Mouse (Mus musculus) stomach, embryonic 14.5 days (tissue): Measurements from ENCODE around the gene Ubqln3. TPM values are rescaled to one million over a fixed set of nuclear protein-coding genes. Genes with fewer than 3 reads are reported as not detected.

Source experiments
- ATAC-seq: fragments of 200-750 bp; cut with Nextera tagmentation; 2 replicates; pipeline ENCODE4 v1.8.0; 2017; ENCODE audit warnings: low read depth, moderate TSS enrichment; ENCODE audit not compliant: insufficient number of reproducible peaks, insufficient read depth, low FRiP score
- H3K27ac ChIP-seq: fragments of 300-500 bp; sonication (generic); 2 replicates; pipeline ENCODE4 v1.5.1; 2014; ENCODE audit warnings: mild to moderate bottlenecking, low read length, moderate library complexity, mixed read lengths
- H3K27me3 ChIP-seq: fragments of 300-500 bp; sonication (generic); 2 replicates; pipeline ENCODE4 v1.6.1; 2014; ENCODE audit warnings: low read length, control low read depth, mixed read lengths; ENCODE audit not compliant: control insufficient read depth, insufficient read depth
- H3K36me3 ChIP-seq: fragments of 300-500 bp; sonication (generic); 2 replicates; pipeline ENCODE4 v1.6.1; 2014; ENCODE audit warnings: mild to moderate bottlenecking, control low read depth, low read length, moderate library complexity, mixed read lengths; ENCODE audit not compliant: control insufficient read depth, insufficient read depth
- H3K4me1 ChIP-seq: fragments of 300-500 bp; sonication (generic); 2 replicates; pipeline ENCODE4 v1.6.1; 2014; ENCODE audit warnings: low read length, control low read depth, mixed read lengths; ENCODE audit not compliant: control insufficient read depth, insufficient read depth
- H3K4me2 ChIP-seq: fragments of 300-500 bp; sonication (generic); replicated peaks from 2 replicates; pipeline ENCODE4 v1.6.1; 2014; ENCODE audit warnings: low read depth, low read length, control low read depth
- H3K4me3 ChIP-seq: fragments of 300-500 bp; sonication (generic); 2 replicates; pipeline ENCODE4 v1.5.1; 2014; ENCODE audit warnings: low read depth, low read length, control low read depth
- H3K9ac ChIP-seq: fragments of 300-500 bp; sonication (generic); replicated peaks from 2 replicates; pipeline ENCODE4 v1.6.1; 2014; ENCODE audit warnings: low read depth, mild to moderate bottlenecking, control low read depth, low read length, moderate library complexity, mixed read lengths
- H3K9me3 ChIP-seq: fragments of 300-500 bp; sonication (generic); 2 replicates; pipeline ENCODE4 v1.6.1; 2016; ENCODE audit warnings: low read depth, low read length, control low read depth; ENCODE audit not compliant: control insufficient read depth
- WGBS: fragments of 180-500 bp; shearing (Covaris S2); extraction: QIAGEN DNeasy Blood & Tissue Kit; methylation state at CpG from one replicate; pipeline ENCODE4 v1.1.7; 2014; 5-methylcytosine and 5-hydroxymethylcytosine counted together
- polyA plus RNA-seq: library from polyadenylated mRNA; unstranded; fragments of >200 nt; fragmentation: Nextera tagmentation; extraction: Ambion mirVana; gene quantifications from 2 replicates; pipeline ENCODE4 v1.2.1, GENCODE M21; 2014

Gene Ubqln3
- polyA plus RNA-seq: not detected in 2 replicates

DNA sequence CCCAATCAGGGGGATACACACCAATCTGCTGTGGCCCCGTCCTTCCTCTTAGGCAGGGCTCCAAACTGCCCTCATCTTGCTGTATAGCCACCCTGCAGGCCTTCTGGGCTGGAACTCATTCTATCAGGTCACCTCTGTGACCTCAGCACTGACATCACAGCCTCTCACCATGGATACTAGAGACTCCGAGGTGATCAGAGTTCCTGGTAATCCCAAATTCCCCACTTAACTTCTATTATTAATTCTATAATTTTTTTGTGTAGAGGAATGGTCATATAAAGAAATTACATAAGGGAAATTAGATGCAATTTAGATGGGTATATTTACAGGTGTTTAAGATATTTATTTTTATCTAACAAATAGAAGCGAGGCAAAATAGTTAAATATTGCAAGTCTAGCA lies at the start of gene Ubqln3:
Gene Ubqln3, minus strand, starts transcription at position 101 of the 400 bp plus-strand sequence.
- Histone ChIP-seq H3K36me3 (no peaks in the 10 kb centered on the region), H3K4me1 (no peaks in the 10 kb centered on the region), H3K9me3 (no peaks in the 10 kb centered on the region), H3K27ac (no peak within 1 kb of the TSS), H3K27me3 (no peaks in the 10 kb centered on the region), H3K4me2 (no peak within 1 kb of the TSS), H3K4me3 (no peak within 1 kb of the TSS), H3K9ac (no peak within 1 kb of the TSS)
- 77% methylated on average over 3 of the region's 3 CpGs for WGBS
- ATAC-seq: no peak

DNA sequence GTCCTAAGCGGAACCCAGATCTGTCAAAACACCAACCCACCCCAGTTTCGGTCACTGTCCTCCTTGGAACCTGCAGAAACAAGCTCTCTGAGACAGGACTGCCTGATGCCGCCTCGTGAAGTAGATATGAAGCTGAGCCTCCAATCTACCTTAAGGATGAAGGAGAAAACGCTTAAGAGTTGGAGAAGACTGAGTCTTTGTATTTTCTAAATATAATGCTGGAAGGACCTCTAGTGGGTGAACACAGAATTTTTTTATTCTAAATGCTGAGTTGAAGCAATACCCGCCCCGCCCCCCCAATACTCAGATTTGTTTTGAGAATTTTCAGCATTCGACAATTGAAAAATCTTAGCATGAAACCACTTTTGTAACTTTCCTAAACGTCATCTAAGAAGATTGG lies 48.2 kb upstream of the Ubqln3 start:
- Histone ChIP-seq H3K9me3 (no peaks in the 10 kb centered on the region), H3K4me2 (no peak overlapping the region), H3K36me3 (no peaks in the 10 kb centered on the region), H3K27me3 (no peaks in the 10 kb centered on the region), H3K9ac (no peak overlapping the region), H3K4me1 (no peaks in the 10 kb centered on the region), H3K27ac (no peak overlapping the region), H3K4me3 (no peak overlapping the region)
- 58% methylated on average over 9 of the region's 9 CpGs for WGBS
- no peak for ATAC-seq

DNA sequence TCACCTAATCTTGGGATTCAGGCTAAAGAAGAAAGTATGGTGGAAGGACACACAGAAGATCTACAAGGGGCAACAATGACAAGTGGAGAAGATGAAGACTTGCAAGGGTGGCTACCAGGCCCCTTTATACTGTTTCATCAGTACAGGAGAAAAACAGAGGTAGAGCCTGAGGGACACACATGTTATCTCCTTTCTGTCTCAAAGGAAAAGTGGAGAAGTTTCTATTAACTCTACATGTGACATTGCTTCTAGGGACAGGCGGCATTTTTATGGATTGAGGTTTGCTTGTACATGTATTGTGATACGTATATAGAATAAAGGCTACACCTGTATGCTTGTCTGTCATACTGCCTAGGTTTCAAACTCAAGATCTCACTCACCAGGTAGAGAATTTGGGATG lies 40.2 kb upstream of the Ubqln3 start, which contains the start of gene Olfr648:
Gene Olfr648, minus strand, starts transcription at position 101 of the 400 bp plus-strand sequence.
- H3K36me3 ChIP-seq: no peaks in the 10 kb centered on the region
- ATAC-seq: no peak
- 87% methylated on average over 2 of the region's 2 CpGs for WGBS
- H3K9ac ChIP-seq: no peak within 1 kb of the TSS
- H3K4me3 ChIP-seq: no peak within 1 kb of the TSS
- no peaks in the 10 kb centered on the region for H3K27me3 ChIP-seq
- H3K27ac ChIP-seq: no peak within 1 kb of the TSS
- no peaks in the 10 kb centered on the region for H3K9me3 ChIP-seq
- H3K4me1 ChIP-seq: no peaks in the 10 kb centered on the region
- H3K4me2 ChIP-seq: no peak within 1 kb of the TSS

DNA sequence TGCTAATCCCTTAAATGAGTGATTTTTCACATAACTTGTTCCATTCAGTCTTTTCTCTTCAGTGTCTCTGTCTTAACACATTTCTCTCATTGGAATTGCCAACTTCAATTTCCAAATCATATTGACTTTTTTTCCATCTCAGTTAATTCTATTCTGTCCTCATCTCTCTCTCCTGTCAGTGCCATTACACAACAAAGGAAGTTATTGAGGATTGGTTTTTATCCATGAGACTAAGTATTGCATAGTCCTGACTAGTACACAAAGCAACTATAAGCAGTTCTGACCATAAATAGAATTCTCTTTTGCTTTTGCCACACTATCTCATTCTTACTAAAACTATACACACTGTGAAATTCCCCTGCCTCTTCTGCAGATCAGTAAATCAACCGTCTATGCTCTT lies 36.0 kb upstream of the Ubqln3 start:
- Histone ChIP-seq H3K4me1 (no peaks in the 10 kb centered on the region), H3K9ac (no peak overlapping the region), H3K4me2 (no peak overlapping the region), H3K36me3 (no peaks in the 10 kb centered on the region), H3K27ac (no peak overlapping the region), H3K9me3 (no peaks in the 10 kb centered on the region), H3K4me3 (no peak overlapping the region), H3K27me3 (no peaks in the 10 kb centered on the region)
- no peak for ATAC-seq
- 88% methylated on average over 1 of the region's 1 CpGs for WGBS

DNA sequence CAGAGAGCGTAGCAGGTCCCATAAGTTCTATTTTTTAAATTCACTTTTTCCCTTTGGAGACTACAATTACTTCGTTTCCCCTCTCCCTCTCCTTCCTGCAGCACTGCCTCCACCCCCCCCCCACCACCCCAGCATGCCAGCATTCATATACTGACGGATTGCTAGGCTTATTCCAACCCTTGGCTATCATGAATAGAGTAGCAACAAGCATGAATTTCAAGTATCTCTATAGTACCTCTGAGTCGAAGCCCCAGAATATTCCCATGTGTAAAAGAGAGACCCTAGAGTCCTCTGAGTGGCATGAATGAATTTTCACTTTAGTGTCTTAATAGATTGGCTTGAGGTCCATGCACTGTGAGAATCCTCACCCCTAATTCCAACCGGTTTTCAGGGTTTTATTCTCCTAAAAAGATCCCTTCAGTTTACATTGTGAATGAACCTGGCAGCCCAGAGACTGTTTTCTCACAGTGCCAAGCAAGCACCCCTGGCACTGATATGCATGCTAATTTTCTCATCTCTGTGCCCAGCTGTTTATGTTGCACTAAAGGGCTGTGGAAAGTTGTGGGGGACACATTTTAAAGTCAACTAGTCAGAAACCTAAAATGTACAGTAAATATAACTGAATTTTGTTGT lies 35.5 kb upstream of the Ubqln3 start:
- WGBS: 74% methylated on average over 5 of the region's 5 CpGs
- Histone ChIP-seq H3K4me1 (no peaks in the 10 kb centered on the region), H3K27ac (no peak overlapping the region), H3K4me3 (no peak overlapping the region), H3K27me3 (no peaks in the 10 kb centered on the region), H3K4me2 (no peak overlapping the region), H3K36me3 (no peaks in the 10 kb centered on the region), H3K9ac (no peak overlapping the region), H3K9me3 (no peaks in the 10 kb centered on the region)
- ATAC-seq: no peak

GRCm38 (mm10) chr7:104175085-104175484 lies 32.0 kb upstream of the Ubqln3 start:
- 85% methylated on average over 1 of the region's 1 CpGs for WGBS
- Histone ChIP-seq H3K4me2 (no peak overlapping the region), H3K9ac (no peak overlapping the region), H3K4me3 (no peak overlapping the region), H3K9me3 (no peaks in the 10 kb centered on the region), H3K27ac (no peak overlapping the region), H3K27me3 (no peaks in the 10 kb centered on the region), H3K36me3 (no peaks in the 10 kb centered on the region), H3K4me1 (no peaks in the 10 kb centered on the region)
- ATAC-seq: no peak

- Histone ChIP-seq H3K9me3 (no peaks in the 10 kb centered on the region), H3K4me2 (no peak overlapping the region), H3K4me3 (no peak overlapping the region), H3K4me1 (no peaks in the 10 kb centered on the region), H3K9ac (no peak overlapping the region), H3K27me3 (no peaks in the 10 kb centered on the region), H3K27ac (no peak overlapping the region), H3K36me3 (no peaks in the 10 kb centered on the region)
- no peak for ATAC-seq
- 69% methylated on average over 6 of the region's 6 CpGs for WGBS
Observed at GRCm38 (mm10) chr7:104169634-104170204, 26.6 kb upstream of the Ubqln3 start.

DNA sequence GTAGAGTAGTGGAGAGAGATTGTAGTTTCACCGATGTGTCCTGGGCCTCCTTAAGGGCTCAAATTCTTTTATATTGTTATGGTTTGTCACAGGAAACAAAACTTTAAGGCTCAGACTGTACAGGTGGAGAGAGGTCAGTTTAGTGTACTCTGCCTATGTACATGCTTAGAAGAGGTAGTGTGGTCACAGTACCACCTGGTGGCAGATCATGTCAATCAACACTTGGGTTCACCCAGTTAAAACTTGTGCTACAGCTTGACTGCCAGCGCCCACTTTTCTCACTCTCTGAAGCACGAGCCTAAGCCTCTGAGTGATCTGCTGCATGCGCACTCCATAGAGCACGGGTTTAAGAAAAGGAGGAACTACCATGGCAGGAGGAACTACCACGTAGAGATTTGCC lies 24.0 kb upstream of the Ubqln3 start:
- H3K4me3 ChIP-seq: no peak overlapping the region
- no peak overlapping the region for H3K4me2 ChIP-seq
- no peaks in the 10 kb centered on the region for H3K36me3 ChIP-seq
- no peaks in the 10 kb centered on the region for H3K9me3 ChIP-seq
- H3K9ac ChIP-seq: no peak overlapping the region
- H3K27ac ChIP-seq: no peak overlapping the region
- no peak for ATAC-seq
- 80% methylated on average over 6 of the region's 6 CpGs for WGBS
- no peaks in the 10 kb centered on the region for H3K4me1 ChIP-seq
- no peaks in the 10 kb centered on the region for H3K27me3 ChIP-seq

DNA sequence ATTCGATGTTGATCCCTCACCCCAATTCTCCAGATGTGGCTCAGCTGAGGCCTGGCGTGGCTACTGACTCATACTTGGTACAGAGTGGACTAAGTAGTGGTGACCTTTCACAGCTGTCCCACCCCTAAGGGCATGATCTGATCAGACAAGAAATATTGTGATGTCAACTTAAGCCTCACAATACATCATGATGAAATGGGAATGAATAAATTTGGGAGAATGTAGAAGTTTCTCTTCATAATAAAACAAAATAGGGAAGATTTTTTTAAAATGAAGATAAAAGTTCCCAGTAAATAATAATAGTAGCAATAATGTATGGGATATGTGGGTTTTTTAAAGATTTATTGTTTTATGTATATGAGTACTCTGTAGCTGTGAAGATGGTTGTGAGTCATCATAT lies 7.4 kb upstream of the Ubqln3 start, which contains the start of gene Ubqlnl:
Gene Ubqlnl, minus strand, starts transcription at position 101 of the 400 bp plus-strand sequence.
- H3K4me1 ChIP-seq: no peaks in the 10 kb centered on the region
- no peak for ATAC-seq
- no peaks in the 10 kb centered on the region for H3K27me3 ChIP-seq
- H3K27ac ChIP-seq: no peak within 1 kb of the TSS
- H3K4me2 ChIP-seq: no peak within 1 kb of the TSS
- WGBS: 84% methylated on average over 2 of the region's 2 CpGs
- no peaks in the 10 kb centered on the region for H3K9me3 ChIP-seq
- no peak within 1 kb of the TSS for H3K4me3 ChIP-seq
- no peak within 1 kb of the TSS for H3K9ac ChIP-seq
- H3K36me3 ChIP-seq: no peaks in the 10 kb centered on the region
